Mouse (Mus musculus) small intestine, adult 2 months (tissue): ENCODE measurements around the gene Bmp4.

Experiments
- CTCF ChIP-seq: fragments of 200-500 bp; IDR thresholded peaks from 2 replicates; pipeline ENCODE4 v1.5.1; 2012; ENCODE audit warnings: low read depth, mild to moderate bottlenecking, control low read depth, inconsistent platforms, low read length, moderate library complexity, mixed read lengths; ENCODE audit not compliant: insufficient replicate concordance, insufficient read length; ENCODE audit errors: extremely low read depth
- POLR2A ChIP-seq: fragments of 200-500 bp; IDR thresholded peaks from 2 replicates; pipeline ENCODE4 v1.6.1; 2012; ENCODE audit warnings: low read depth, mild to moderate bottlenecking, control low read depth, inconsistent platforms, low read length, moderate library complexity

DNA sequence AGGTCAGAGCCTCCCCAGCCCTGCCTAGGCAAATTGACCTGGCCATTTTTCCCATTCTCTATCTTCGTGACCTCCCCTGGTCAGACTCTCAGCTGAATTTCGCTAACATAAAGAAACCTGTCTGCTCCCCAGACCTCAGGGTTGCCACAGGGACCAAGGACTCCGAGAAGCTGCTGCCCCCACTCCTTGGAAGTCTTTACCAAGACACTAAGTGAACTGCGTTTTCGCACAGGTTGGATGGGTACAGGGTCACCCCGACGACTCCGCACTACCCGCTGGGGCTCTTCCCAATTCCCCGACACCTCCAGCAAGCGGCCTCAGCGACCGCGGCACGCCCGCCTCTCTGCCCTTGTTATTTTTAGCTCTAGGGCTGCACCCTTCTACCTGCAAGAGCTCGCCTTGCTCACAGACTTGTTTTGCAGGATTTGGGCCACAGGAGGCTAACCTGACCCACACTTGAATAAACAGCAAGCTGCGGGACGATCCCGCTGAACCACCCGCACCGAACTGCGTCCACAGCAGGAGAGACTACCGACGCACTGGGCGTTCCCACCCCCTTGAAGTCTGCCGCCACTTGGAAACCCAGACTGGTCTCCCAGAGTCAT is 7.7 kb upstream of the Bmp4 start:
- TF ChIP-seq CTCF (no peak), POLR2A (no peak)
